Mouse (Mus musculus) gastrocnemius, postnatal 36 days (tissue): Measurements from ENCODE around the gene Mis18a. TPM values are rescaled to one million over a fixed set of nuclear protein-coding genes. Genes with fewer than 3 reads are reported as not detected.

ENCODE experiments used
- total RNA-seq, 2 experiments: library from RNA; stranded (reverse); gene quantifications; 2 replicates each; pipeline ENCODE4 v1.2.3; 2021

The Mis18a gene
- total RNA-seq, 2 experiments from 2014 or later: 1.0 to 1.2 TPM

Other genes starting within 250 kb of the Mis18a start
- gene Mrap, start 10.8 kb upstream of the Mis18a start, total RNA-seq: 1 to 10 TPM in 1 of 2 experiments, under 1 TPM in 1; 0.43 to 1.5 TPM
- 1 to 10 TPM; 3.9 to 5.0 TPM for gene Urb1, start 83.0 kb upstream of the Mis18a start, total RNA-seq
- gene Eva1c, start 99.3 kb upstream of the Mis18a start, total RNA-seq: under 1 TPM in 1 of 2 experiments, not detected in 1; 0.30 TPM
- gene Cfap298, start 207.7 kb upstream of the Mis18a start, total RNA-seq: 10 to 100 TPM; 27.2 to 32.5 TPM